Mouse (Mus musculus): ENCODE results near the gene Syt16.

- TF ChIP-seq POLR2A (IDR thresholded peaks at IDR 0.05; ENCODE audit: insufficient read length, low read depth) (no peak), E2F4 (IDR thresholded peaks at IDR 0.05; ENCODE audit: insufficient read depth) (no peak), TCF12 (IDR thresholded peaks at IDR 0.05; ENCODE audit: insufficient read depth, poor library complexity, severe bottlenecking) (no peak), TCF3 (IDR thresholded peaks at IDR 0.05; ENCODE audit: insufficient read length, low read depth) (no peak), POLR2AphosphoS2 (IDR thresholded peaks at IDR 0.05; ENCODE audit: insufficient read length, low read depth) (no peak), MYOD1 (IDR thresholded peaks at IDR 0.05; ENCODE audit: control insufficient read depth in 1 of 3, insufficient read length in 2 of 3, low read depth in 2 of 3) (no peak), USF1 (IDR thresholded peaks at IDR 0.05; ENCODE audit: low read depth) (no peak)
Observed at GRCm38 (mm10) chr12:74190297-74190696, 192.8 kb downstream of the Syt16 start.
